Mouse (Mus musculus) forebrain, embryonic 15.5 days (tissue): ENCODE measurements around the gene Psors1c2. TPM values are rescaled to one million over a fixed set of nuclear protein-coding genes. Genes with fewer than 3 reads are reported as not detected.

ENCODE experiments used
- ATAC-seq: fragments of 200-750 bp; cut with Nextera tagmentation; replicated peaks from 2 replicates; pipeline ENCODE4 v1.8.0; 2017; ENCODE audit warnings: mild to moderate bottlenecking, moderate TSS enrichment, moderate library complexity
- H3K27ac ChIP-seq: fragments of 300-500 bp; sonication (generic); replicated peaks from 2 replicates; pipeline ENCODE4 v1.5.1; 2015; ENCODE audit warnings: mild to moderate bottlenecking, inconsistent platforms
- H3K27me3 ChIP-seq: fragments of 300-500 bp; sonication (generic); 2 replicates; pipeline ENCODE4 v1.6.1; 2015; ENCODE audit warnings: inconsistent platforms
- H3K36me3 ChIP-seq: fragments of 300-500 bp; sonication (generic); 2 replicates; pipeline ENCODE4 v1.6.1; 2015; ENCODE audit warnings: mild to moderate bottlenecking, inconsistent platforms
- H3K4me1 ChIP-seq: fragments of 300-500 bp; sonication (generic); 2 replicates; pipeline ENCODE4 v1.6.1; 2015; ENCODE audit warnings: inconsistent platforms
- H3K4me2 ChIP-seq: fragments of 300-500 bp; sonication (generic); replicated peaks from 2 replicates; pipeline ENCODE4 v1.6.1; 2015; ENCODE audit warnings: mild to moderate bottlenecking, inconsistent platforms
- H3K4me3 ChIP-seq: fragments of 300-500 bp; sonication (generic); 2 replicates; pipeline ENCODE4 v1.5.1; 2015; ENCODE audit warnings: mild to moderate bottlenecking, inconsistent platforms
- H3K9ac ChIP-seq: fragments of 300-500 bp; sonication (generic); replicated peaks from 2 replicates; pipeline ENCODE4 v1.6.1; 2015; ENCODE audit warnings: mild to moderate bottlenecking, inconsistent platforms
- H3K9me3 ChIP-seq: fragments of 300-500 bp; sonication (generic); 2 replicates; pipeline ENCODE4 v1.6.1; 2016; ENCODE audit warnings: inconsistent platforms
- WGBS: fragments of 180-500 bp; shearing (Covaris S2); methylation state at CpG from one replicate; pipeline ENCODE4 v1.1.7; 2015; ENCODE audit warnings: mixed read lengths; 5-methylcytosine and 5-hydroxymethylcytosine counted together
- polyA plus RNA-seq: library from polyadenylated mRNA; unstranded; fragments of >200 nt; fragmentation: Nextera tagmentation; extraction: Ambion mirVana; gene quantifications from 2 replicates; pipeline ENCODE4 v1.2.1, GENCODE M21; 2015

Gene Psors1c2
- polyA plus RNA-seq = 1.2 and 1.5 TPM in 2 replicates

- H3K9me3 ChIP-seq = no peaks in the 10 kb centered on the region
- no peak for ATAC-seq
- H3K27ac ChIP-seq = no peak within 1 kb of the TSS
- no peaks in the 10 kb centered on the region for H3K4me1 ChIP-seq
- no peaks in the 10 kb centered on the region for H3K27me3 ChIP-seq
- H3K9ac ChIP-seq = no peak within 1 kb of the TSS
- no peak within 1 kb of the TSS for H3K4me2 ChIP-seq
- H3K4me3 ChIP-seq = no peak within 1 kb of the TSS
- WGBS = 60% methylated on average over 4 of the region's 7 CpGs
- H3K36me3 ChIP-seq = no peaks in the 10 kb centered on the region
These were observed at the start of gene Psors1c2 for GRCm38 (mm10) chr17:35532901-35533300. Gene Psors1c2, plus strand, starts transcription at chr17:35533201.

GRCm38 (mm10) chr17:35484066-35484465, 48.9 kb upstream of the Psors1c2 start:
- no peak overlapping the region for H3K4me3 ChIP-seq
- H3K27me3 ChIP-seq = no peaks in the 10 kb centered on the region
- WGBS = 1% methylated on average over 9 of the region's 9 CpGs
- no peak for ATAC-seq
- H3K4me2 ChIP-seq = no peak overlapping the region
- H3K9ac ChIP-seq = no peak overlapping the region
- no peaks in the 10 kb centered on the region for H3K4me1 ChIP-seq
- no peaks in the 10 kb centered on the region for H3K36me3 ChIP-seq
- H3K9me3 ChIP-seq = no peaks in the 10 kb centered on the region
- no peak overlapping the region for H3K27ac ChIP-seq

GRCm38 (mm10) chr17:35485702-35486101, 47.3 kb upstream of the Psors1c2 start:
- WGBS = 39% methylated on average over 4 of the region's 4 CpGs
- Histone ChIP-seq H3K4me1 (no peaks in the 10 kb centered on the region), H3K4me2 (no peak overlapping the region), H3K9me3 (no peaks in the 10 kb centered on the region), H3K27me3 (no peaks in the 10 kb centered on the region), H3K4me3 (no peak overlapping the region), H3K27ac (no peak overlapping the region), H3K36me3 (no peaks in the 10 kb centered on the region), H3K9ac (no peak overlapping the region)
- no peak for ATAC-seq

GRCm38 (mm10) chr17:35486726-35487125, 46.3 kb upstream of the Psors1c2 start:
- ATAC-seq = no peak

GRCm38 (mm10) chr17:35488041-35488440, 45.0 kb upstream of the Psors1c2 start:
- Histone ChIP-seq H3K36me3 (no peaks in the 10 kb centered on the region), H3K9ac (no peak overlapping the region), H3K27ac (no peak overlapping the region), H3K4me1 (no peaks in the 10 kb centered on the region), H3K4me3 (no peak overlapping the region), H3K4me2 (no peak overlapping the region), H3K9me3 (no peaks in the 10 kb centered on the region), H3K27me3 (no peaks in the 10 kb centered on the region)
- no peak for ATAC-seq
- WGBS = 92% methylated on average over 2 of the region's 2 CpGs

More at GRCm38 (mm10) chr17:35486726-35487125, 46.3 kb upstream of the Psors1c2 start:
- Histone ChIP-seq H3K4me3 (no peak overlapping the region), H3K27ac (no peak overlapping the region), H3K4me1 (no peaks in the 10 kb centered on the region), H3K36me3 (no peaks in the 10 kb centered on the region), H3K4me2 (no peak overlapping the region), H3K27me3 (no peaks in the 10 kb centered on the region), H3K9ac (no peak overlapping the region), H3K9me3 (no peaks in the 10 kb centered on the region)
- WGBS = 70% methylated on average over 10 of the region's 10 CpGs

- Histone ChIP-seq H3K4me2 (no peak overlapping the region), H3K4me1 (no peaks in the 10 kb centered on the region), H3K36me3 (no peaks in the 10 kb centered on the region), H3K9me3 (no peaks in the 10 kb centered on the region), H3K27me3 (no peaks in the 10 kb centered on the region), H3K4me3 (no peak overlapping the region), H3K27ac (no peak overlapping the region), H3K9ac (no peak overlapping the region)
- 47% methylated on average over 5 of the region's 5 CpGs for WGBS
- no peak for ATAC-seq
These were observed 42.7 kb upstream of the Psors1c2 start for GRCm38 (mm10) chr17:35490320-35490719.

- no peaks in the 10 kb centered on the region for H3K9me3 ChIP-seq
- H3K27ac ChIP-seq = no peak overlapping the region
- H3K4me2 ChIP-seq = no peak overlapping the region
- no peaks in the 10 kb centered on the region for H3K4me1 ChIP-seq
- H3K36me3 ChIP-seq = no peaks in the 10 kb centered on the region
- no peak for ATAC-seq
- no peaks in the 10 kb centered on the region for H3K27me3 ChIP-seq
- H3K4me3 ChIP-seq = no peak overlapping the region
- 94% methylated on average over 7 of the region's 7 CpGs for WGBS
- no peak overlapping the region for H3K9ac ChIP-seq
These were observed 35.9 kb upstream of the Psors1c2 start for GRCm38 (mm10) chr17:35497124-35497523.

GRCm38 (mm10) chr17:35502226-35502625, 30.8 kb upstream of the Psors1c2 start:
- no peaks in the 10 kb centered on the region for H3K4me1 ChIP-seq
- no peak overlapping the region for H3K4me3 ChIP-seq
- H3K9me3 ChIP-seq = no peaks in the 10 kb centered on the region
- H3K27me3 ChIP-seq = peaks cover 13% of the 10 kb centered on the region
- no peaks in the 10 kb centered on the region for H3K36me3 ChIP-seq
- no peak overlapping the region for H3K27ac ChIP-seq
- H3K9ac ChIP-seq = no peak overlapping the region
- no peak overlapping the region for H3K4me2 ChIP-seq
- WGBS = 4% methylated on average over 6 of the region's 6 CpGs
- ATAC-seq = no peak

GRCm38 (mm10) chr17:35502762-35503161, 30.2 kb upstream of the Psors1c2 start:
- Histone ChIP-seq H3K4me3 (no peak overlapping the region), H3K9me3 (no peaks in the 10 kb centered on the region), H3K36me3 (no peaks in the 10 kb centered on the region), H3K4me2 (no peak overlapping the region), H3K27me3 (peaks cover 18% of the 10 kb centered on the region), H3K27ac (no peak overlapping the region), H3K9ac (no peak overlapping the region), H3K4me1 (no peaks in the 10 kb centered on the region)
- WGBS = 46% methylated on average over 5 of the region's 5 CpGs
- no peak for ATAC-seq

- no peaks in the 10 kb centered on the region for H3K4me1 ChIP-seq
- H3K27me3 ChIP-seq = peaks cover 18% of the 10 kb centered on the region
- no peaks in the 10 kb centered on the region for H3K9me3 ChIP-seq
- H3K27ac ChIP-seq = no peak overlapping the region
- H3K36me3 ChIP-seq = no peaks in the 10 kb centered on the region
- ATAC-seq = no peak
- H3K4me2 ChIP-seq = no peak overlapping the region
- no peak overlapping the region for H3K4me3 ChIP-seq
- H3K9ac ChIP-seq = no peak overlapping the region
- 18% methylated on average over 5 of the region's 5 CpGs for WGBS
These were observed 29.2 kb upstream of the Psors1c2 start for GRCm38 (mm10) chr17:35503849-35504248.

GRCm38 (mm10) chr17:35504628-35505481, 28.1 kb upstream of the Psors1c2 start:
- 15% methylated on average over 8 of the region's 8 CpGs for whole genome bisulfite sequencing
- Histone ChIP-seq H3K4me2 (no peak overlapping the region), H3K9me3 (no peaks in the 10 kb centered on the region), H3K27me3 (peaks cover 18% of the 10 kb centered on the region), H3K36me3 (no peaks in the 10 kb centered on the region), H3K4me3 (no peak overlapping the region), H3K27ac (no peak overlapping the region), H3K4me1 (no peaks in the 10 kb centered on the region), H3K9ac (no peak overlapping the region)
- ATAC-seq = no peak

- no peaks in the 10 kb centered on the region for H3K9me3 ChIP-seq
- H3K27ac ChIP-seq = no peak within 1 kb of the TSS
- H3K27me3 ChIP-seq = peaks cover 18% of the 10 kb centered on the region
- H3K4me1 ChIP-seq = no peaks in the 10 kb centered on the region
- 39% methylated on average over 13 of the region's 13 CpGs for WGBS
- no peak within 1 kb of the TSS for H3K4me3 ChIP-seq
- no peak within 1 kb of the TSS for H3K4me2 ChIP-seq
- ATAC-seq = no peak
- H3K9ac ChIP-seq = no peak within 1 kb of the TSS
- H3K36me3 ChIP-seq = no peaks in the 10 kb centered on the region
These were observed 27.2 kb upstream of the Psors1c2 start, which contains the start of gene Pou5f1 for GRCm38 (mm10) chr17:35505776-35506175. Gene Pou5f1, plus strand, starts transcription at chr17:35506018.

- Histone ChIP-seq H3K4me3 (no peak overlapping the region), H3K4me2 (no peak overlapping the region), H3K9me3 (no peaks in the 10 kb centered on the region), H3K27me3 (peaks cover 18% of the 10 kb centered on the region), H3K4me1 (no peaks in the 10 kb centered on the region), H3K36me3 (no peaks in the 10 kb centered on the region), H3K27ac (no peak overlapping the region), H3K9ac (no peak overlapping the region)
- ATAC-seq = no peak
- WGBS = 9% methylated on average over 10 of the region's 10 CpGs
These were observed 26.1 kb upstream of the Psors1c2 start for GRCm38 (mm10) chr17:35506881-35507280.
